Mouse (Mus musculus): ENCODE data around the gene Gm14548. TPM values are rescaled to one million over a fixed set of nuclear protein-coding genes. Genes with fewer than 3 reads are reported as not detected.

The Gm14548 gene
- polyA plus RNA-seq, 1 experiment from 2014 or later = not detected

Other genes starting within 250 kb of the Gm14548 start
- gene Leng1, start 232.3 kb downstream of the Gm14548 start, polyA plus RNA-seq (2015; fragmentation: Nextera tagmentation; extraction: Ambion mirVana) = 16.1 and 19.2 TPM in 2 replicates
- 2.1 and 3.4 TPM in 2 replicates for gene Tmc4, start 220.6 kb downstream of the Gm14548 start, polyA plus RNA-seq (2015; fragmentation: Nextera tagmentation; extraction: Ambion mirVana)
- 227 and 236 TPM in 2 replicates for gene Tsen34, start 205.3 kb downstream of the Gm14548 start, polyA plus RNA-seq (2015; fragmentation: Nextera tagmentation; extraction: Ambion mirVana)
- gene Mboat7, start 204.6 kb downstream of the Gm14548 start, polyA plus RNA-seq (2015; fragmentation: Nextera tagmentation; extraction: Ambion mirVana) = 36.2 and 41.6 TPM in 2 replicates
- 1,199 and 1,336 TPM in 2 replicates for gene Rps9, start 194.1 kb downstream of the Gm14548 start, polyA plus RNA-seq (2015; fragmentation: Nextera tagmentation; extraction: Ambion mirVana)
- gene Pirb, start 177.7 kb downstream of the Gm14548 start, polyA plus RNA-seq (2015; fragmentation: Nextera tagmentation; extraction: Ambion mirVana) = 0.18 and 0.19 TPM in 2 replicates
- gene Gm15448, start 72.4 kb downstream of the Gm14548 start, polyA plus RNA-seq (2015; fragmentation: Nextera tagmentation; extraction: Ambion mirVana) = not detected in 2 replicates
- not detected in 2 replicates for gene Pira2, start 53.1 kb downstream of the Gm14548 start, polyA plus RNA-seq (2015; fragmentation: Nextera tagmentation; extraction: Ambion mirVana)
- gene Lilra6, start 17.4 kb upstream of the Gm14548 start, polyA plus RNA-seq (2015; fragmentation: Nextera tagmentation; extraction: Ambion mirVana) = not detected in 2 replicates
- 1.9 and 2.5 TPM in 2 replicates for gene Lair1, start 165.1 kb upstream of the Gm14548 start, polyA plus RNA-seq (2015; fragmentation: Nextera tagmentation; extraction: Ambion mirVana)
- 121 and 149 TPM in 2 replicates for gene Ttyh1, start 221.3 kb upstream of the Gm14548 start, polyA plus RNA-seq (2015; fragmentation: Nextera tagmentation; extraction: Ambion mirVana)
- gene Leng8, start 238.9 kb upstream of the Gm14548 start, polyA plus RNA-seq (2015; fragmentation: Nextera tagmentation; extraction: Ambion mirVana) = 61.3 and 71.1 TPM in 2 replicates